Mouse (Mus musculus): ENCODE measurements around the gene Vmn1r36. TPM values are rescaled to one million over a fixed set of nuclear protein-coding genes. Genes with fewer than 3 reads are reported as not detected.
"Not testable (repeated sequence)": the region's sequence is repeated elsewhere in the genome, so short reads cannot be mapped to it uniquely, and the experiment has no call there.

The Vmn1r36 gene
- total RNA-seq (2021), result not detected
- not detected in 2 replicates for polyA plus RNA-seq (2012; rRNA removed)
- long read RNA-seq, result 0 reads

DNA sequence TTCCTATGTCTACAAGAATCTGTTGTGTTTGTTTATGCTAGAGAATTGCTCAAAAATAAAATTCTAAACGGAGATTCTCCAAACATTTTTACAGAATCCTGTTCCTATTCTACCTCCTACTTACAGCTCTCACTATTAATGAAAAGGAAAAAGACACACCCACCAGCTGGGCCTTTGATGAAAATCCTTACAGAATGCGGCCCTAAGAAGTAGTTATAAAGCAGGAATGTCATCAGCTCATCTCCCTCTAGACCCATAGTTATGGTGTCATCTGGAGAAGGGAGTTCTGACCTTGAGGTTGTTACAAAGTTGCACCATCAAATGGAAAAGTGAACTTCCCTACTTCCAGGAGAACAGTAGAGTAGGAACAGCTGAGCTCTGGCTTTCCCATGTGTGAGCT is at the start of gene Vmn1r36:
Vmn1r36 (minus strand) TSS at position 101 of the 400 bp plus-strand sequence.
- not testable (repeated sequence) for DNase-seq

DNA sequence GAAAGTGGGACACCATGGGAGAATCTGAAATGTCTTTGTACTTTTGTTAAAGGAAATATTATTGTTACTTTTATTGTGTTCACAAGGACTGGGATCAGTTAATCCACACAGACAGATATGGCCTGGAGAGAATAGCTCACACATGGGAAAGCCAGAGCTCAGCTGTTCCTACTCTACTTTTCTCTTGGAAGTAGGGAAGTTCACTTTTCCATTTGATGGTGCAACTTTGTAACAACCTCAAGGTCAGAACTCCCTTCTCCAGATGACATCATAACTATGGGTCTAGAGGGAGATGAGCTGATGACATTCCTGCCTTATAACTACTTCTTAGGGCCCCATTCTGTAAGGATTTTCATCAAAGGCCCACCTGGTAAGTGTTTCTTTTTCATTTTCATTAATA is 10.1 kb upstream of the Vmn1r36 start, which contains the start of gene Vmn1r37:
Vmn1r37 (plus strand) TSS at position 301 of the 400 bp plus-strand sequence.
- not testable (repeated sequence) for DNase-seq

- DNase-seq, result no peak
These were observed 5.1 kb downstream of the Vmn1r36 start for GRCm38 (mm10) chr6:66713854-66714253.

DNA sequence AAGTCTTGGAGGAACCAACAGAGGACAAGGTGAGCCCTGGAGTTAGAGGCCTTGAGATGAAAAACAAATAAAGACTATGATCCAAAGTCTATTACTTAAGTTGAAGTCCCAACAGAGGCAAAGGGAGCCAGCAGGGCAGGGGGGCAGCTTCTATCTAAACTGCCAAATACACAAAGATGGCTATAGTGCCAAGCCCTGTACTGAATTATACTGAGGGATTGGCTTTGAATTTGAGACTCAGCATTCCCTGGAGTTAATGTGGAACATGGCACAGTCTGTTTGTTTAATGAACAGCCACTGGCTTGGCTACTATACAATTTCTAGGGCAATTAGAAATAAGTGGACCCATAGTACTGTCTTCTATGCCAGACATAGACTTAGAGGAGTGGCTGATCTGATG is 10.1 kb downstream of the Vmn1r36 start:
- DNase-seq, result no peak

DNA sequence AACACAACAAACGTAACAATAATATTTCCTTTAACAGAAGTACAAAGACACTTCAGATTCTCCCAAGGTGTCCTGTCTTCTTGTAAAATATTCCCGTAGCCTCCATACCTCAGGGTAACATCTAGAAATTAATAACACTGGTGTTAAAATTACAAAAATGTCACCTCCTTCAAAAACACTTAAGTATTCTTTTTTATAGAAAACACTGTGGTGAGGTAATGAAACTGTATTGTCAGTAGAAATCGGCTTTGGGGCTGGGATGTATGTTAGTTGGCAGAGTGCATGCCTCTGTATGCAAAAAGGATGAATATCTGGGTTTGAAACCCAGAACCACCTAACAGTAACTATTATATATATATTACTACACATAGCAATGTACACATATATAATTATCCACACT is 33.2 kb downstream of the Vmn1r36 start, which contains the start of gene Vmn1r35:
Vmn1r35 (minus strand) TSS at position 101 of the 400 bp plus-strand sequence.
- DNase-seq, result no peak

Other genes with a start within 250 kb of the Vmn1r36 start
- 1 to 10 TPM; 4.4 to 5.0 TPM for gene Mad2l1, start 183.8 kb downstream of the Vmn1r36 start, total RNA-seq (2021)
- gene Mad2l1, start 183.8 kb downstream of the Vmn1r36 start, polyA plus RNA-seq (2012; rRNA removed), result 0.64 and 0.74 TPM in 2 replicates
- not detected for gene Vmn1r32, start 159.1 kb downstream of the Vmn1r36 start, total RNA-seq (2021)
- not detected in 2 replicates for gene Vmn1r32, start 159.1 kb downstream of the Vmn1r36 start, polyA plus RNA-seq (2012; rRNA removed)
- gene Vmn1r33, start 100.9 kb downstream of the Vmn1r36 start, total RNA-seq (2021), result not detected
- gene Vmn1r33, start 100.9 kb downstream of the Vmn1r36 start, polyA plus RNA-seq (2012; rRNA removed), result not detected in 2 replicates
- not detected for gene Vmn1r34, start 75.3 kb downstream of the Vmn1r36 start, total RNA-seq (2021)
- not detected in 2 replicates for gene Vmn1r34, start 75.3 kb downstream of the Vmn1r36 start, polyA plus RNA-seq (2012; rRNA removed)
- not detected for gene Vmn1r35, start 33.3 kb downstream of the Vmn1r36 start, total RNA-seq (2021)
- not detected in 2 replicates for gene Vmn1r35, start 33.3 kb downstream of the Vmn1r36 start, polyA plus RNA-seq (2012; rRNA removed)
- gene Vmn1r37, start 10.2 kb upstream of the Vmn1r36 start, total RNA-seq (2021), result not detected
- not detected in 2 replicates for gene Vmn1r37, start 10.2 kb upstream of the Vmn1r36 start, polyA plus RNA-seq (2012; rRNA removed)
- gene Vmn1r38, start 63.5 kb upstream of the Vmn1r36 start, total RNA-seq (2021), result not detected
- gene Vmn1r38, start 63.5 kb upstream of the Vmn1r36 start, polyA plus RNA-seq (2012; rRNA removed), result not detected in 2 replicates
- gene Vmn1r39, start 91.4 kb upstream of the Vmn1r36 start, total RNA-seq (2021), result not detected
- not detected in 2 replicates for gene Vmn1r39, start 91.4 kb upstream of the Vmn1r36 start, polyA plus RNA-seq (2012; rRNA removed)
- 10 to 100 TPM; 62.0 to 88.4 TPM for gene Gng12, start 177.2 kb upstream of the Vmn1r36 start, total RNA-seq (2021)
- gene Gng12, start 177.2 kb upstream of the Vmn1r36 start, polyA plus RNA-seq (2012; rRNA removed), result 5.8 and 7.6 TPM in 2 replicates

Data from adrenal gland, adult 2 months (tissue).